ENCODE assay signal across 10 mouse cellular contexts in the genomic region with DNA sequence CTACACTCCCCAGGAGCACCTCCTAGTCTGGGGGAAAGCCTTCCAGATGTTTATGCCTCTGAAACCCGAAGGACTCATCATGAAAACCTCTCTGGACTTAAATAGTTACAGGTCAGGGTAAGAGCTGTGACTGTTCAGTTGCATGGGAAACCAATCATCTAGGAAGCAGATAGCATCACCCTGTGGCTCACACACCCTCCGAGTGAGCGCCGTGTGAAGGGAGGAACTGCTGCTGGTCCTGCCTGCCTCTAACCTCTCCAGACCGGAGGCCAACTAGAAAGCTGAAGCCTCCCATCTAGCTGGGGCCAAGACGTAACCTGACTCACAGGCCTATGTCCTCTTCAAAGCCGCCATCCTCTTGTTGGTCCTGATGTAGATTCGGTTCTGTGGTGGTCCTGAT. TPM values are rescaled to one million over a fixed set of nuclear protein-coding genes. Genes with fewer than 3 reads are reported as not detected.
DNase-seq lines count a peak whose midpoint lies in the region; ATAC-seq and TF ChIP-seq lines count a peak whose summit lies in the region.
"Had no signal": no experiment of that assay in that cellular context is flagged by ENCODE, and none has a peak within 500 bp of the region (broad histone marks: within the 10 kb centered on the region; RNA-seq: fewer than 3 reads in every experiment).

No protein-coding gene starts in this region.

- no peaks in the 10 kb centered on the region for H3K27me3 ChIP-seq in heart, adult 2 months (ENCODE audit: control insufficient read depth, insufficient read depth, low read length)
- no peaks in the 10 kb centered on the region for H3K27me3 ChIP-seq in spleen, adult 2 months (ENCODE audit: control insufficient read depth, insufficient read depth, low read length)
- no peaks in the 10 kb centered on the region for H3K27me3 ChIP-seq in intestine, postnatal 0 days (replicated peaks; ENCODE audit: control insufficient read depth, insufficient read depth, low read length)
- no peaks in the 10 kb centered on the region for H3K27me3 ChIP-seq in stomach, embryonic 16.5 days (ENCODE audit: control insufficient read depth, insufficient read depth, low read length)
- H3K27me3 ChIP-seq: limb, embryonic 15.5 days; midbrain, embryonic 15.5 days had no signal

- H3K4me3 ChIP-seq in heart, adult 2 months: no peak overlapping the region
- no peak overlapping the region for H3K4me3 ChIP-seq in spleen, adult 2 months (ENCODE audit: extremely low read depth, insufficient read depth, insufficient read length)
- H3K4me3 ChIP-seq in intestine, postnatal 0 days (ENCODE audit: low read depth, low read length): no peak overlapping the region
- H3K4me3 ChIP-seq in stomach, embryonic 16.5 days (replicated peaks; ENCODE audit: low read length): no peak overlapping the region
- H3K4me3 ChIP-seq: limb, embryonic 15.5 days; midbrain, embryonic 15.5 days had no signal

- TF ChIP-seq EP300 in heart, adult 2 months (IDR thresholded peaks at IDR 0.05; ENCODE audit: insufficient read depth, low read depth, low read length): no peak

- H3K27ac ChIP-seq in heart, adult 2 months: peak overlapping the region; percentile 90
- H3K27ac ChIP-seq in spleen, adult 2 months (ENCODE audit: insufficient read depth, low read length): peak overlapping the region; percentile 92
- H3K27ac ChIP-seq in intestine, postnatal 0 days (ENCODE audit: low read depth, low read length): peak overlapping the region; percentile 86
- H3K27ac ChIP-seq in stomach, embryonic 16.5 days (ENCODE audit: low read length): peak overlapping the region; percentile 89
- H3K27ac ChIP-seq: limb, embryonic 15.5 days had no signal

- peaks cover 15% of the 10 kb centered on the region for H3K79me2 ChIP-seq in heart, adult 2 months (replicated peaks; ENCODE audit: control insufficient read depth, insufficient read depth, low read length)

- DNase-seq in heart, adult 2 months: peak in 1 of 2 experiments; percentile 37
- DNase-seq in heart, postnatal 25 days (ENCODE audit: low spot score): no peak
- DNase-seq in spleen, adult 2 months (ENCODE audit: low read depth in 1 of 2, low spot score in 2 of 2): no peak
- DNase-seq in spleen, postnatal 4 days (ENCODE audit: low spot score in 2 of 2): no peak
- DNase-seq in left cerebral cortex, postnatal 25 days (ENCODE audit: low spot score in 2 of 2): no peak
- DNase-seq in cerebellum, postnatal 25 days: no peak

- WGBS in heart, adult 2 months: 55% methylated on average over 8 of the region's 8 CpGs
- WGBS in spleen, adult 2 months: 71% methylated on average over 8 of the region's 8 CpGs
- WGBS in intestine, postnatal 0 days: 73% methylated on average over 8 of the region's 8 CpGs
- 86% methylated on average over 8 of the region's 8 CpGs for WGBS in stomach, embryonic 16.5 days

- H3K9ac ChIP-seq in heart, adult 2 months (ENCODE audit: low read depth, low read length): peak overlapping the region; percentile 39; the same call in 1 of the 2 replicates
- no peak overlapping the region for H3K9ac ChIP-seq in intestine, postnatal 0 days (ENCODE audit: low read depth, low read length)
- no peak overlapping the region for H3K9ac ChIP-seq in stomach, embryonic 16.5 days (ENCODE audit: low read length)
- H3K9ac ChIP-seq: limb, embryonic 15.5 days; midbrain, embryonic 15.5 days had no signal

- no peaks in the 10 kb centered on the region for H3K9me3 ChIP-seq in intestine, postnatal 0 days (ENCODE audit: control insufficient read depth)
- no peaks in the 10 kb centered on the region for H3K9me3 ChIP-seq in stomach, embryonic 16.5 days (replicated peaks; ENCODE audit: control insufficient read depth, low read length)
- H3K9me3 ChIP-seq: limb, embryonic 15.5 days; midbrain, embryonic 15.5 days had no signal

- peaks cover 53% of the 10 kb centered on the region for H3K4me1 ChIP-seq in heart, adult 2 months (ENCODE audit: control insufficient read depth, insufficient read depth, low read length)
- peaks cover 61% of the 10 kb centered on the region for H3K4me1 ChIP-seq in spleen, adult 2 months (ENCODE audit: control insufficient read depth, insufficient read depth, insufficient read length)
- peaks cover 34% of the 10 kb centered on the region for H3K4me1 ChIP-seq in intestine, postnatal 0 days (replicated peaks; ENCODE audit: control insufficient read depth, insufficient read depth, low read length)
- H3K4me1 ChIP-seq in stomach, embryonic 16.5 days (ENCODE audit: control insufficient read depth, insufficient read depth, low read length): peaks cover 57% of the 10 kb centered on the region

- intact Hi-C loops in heart, adult 2 months (cut with DNase I): no loop called here
- intact Hi-C loops in heart, postnatal 25 days (cut with DNase I): loop anchor here (1.0 kb wide), 1 partner anchor 12 kb away; no protein-coding TSS in a partner anchor
- intact Hi-C loops in left cerebral cortex, postnatal 25 days (cut with DNase I): no loop called here

- no peak for ATAC-seq in intestine, postnatal 0 days
- no peak for ATAC-seq in stomach, embryonic 16.5 days (ENCODE audit: insufficient read depth, low FRiP score)
- ATAC-seq: midbrain, embryonic 15.5 days had no signal

- no peak for TF ChIP-seq CTCF in heart, adult 2 months (IDR thresholded peaks at IDR 0.05)
- TF ChIP-seq CTCF in spleen, adult 2 months (IDR thresholded peaks at IDR 0.05; ENCODE audit: extremely low read depth, insufficient read depth, insufficient read length, insufficient replicate concordance): no peak
- TF ChIP-seq CTCF in intestine, postnatal 0 days (IDR thresholded peaks at IDR 0.05; ENCODE audit: low read depth): no peak

- H3K36me3 ChIP-seq in heart, adult 2 months (ENCODE audit: control insufficient read depth, insufficient read depth, low read length): peaks cover 2% of the 10 kb centered on the region
- no peaks in the 10 kb centered on the region for H3K36me3 ChIP-seq in spleen, adult 2 months (ENCODE audit: control insufficient read depth, insufficient read depth, low read length)
- H3K36me3 ChIP-seq in intestine, postnatal 0 days (ENCODE audit: control insufficient read depth, insufficient read depth): no peaks in the 10 kb centered on the region; the same call in 1 of the 2 replicates
- no peaks in the 10 kb centered on the region; the same call in 1 of the 2 replicates for H3K36me3 ChIP-seq in stomach, embryonic 16.5 days (ENCODE audit: control insufficient read depth, insufficient read depth, low read length)
- H3K36me3 ChIP-seq: limb, embryonic 15.5 days; midbrain, embryonic 15.5 days had no signal

- H3K4me2 ChIP-seq in intestine, postnatal 0 days (replicated peaks; ENCODE audit: low read depth): peak overlapping the region; percentile 58
- no peak overlapping the region for H3K4me2 ChIP-seq in stomach, embryonic 16.5 days (ENCODE audit: low read depth, low read length)
- H3K4me2 ChIP-seq: limb, embryonic 15.5 days; midbrain, embryonic 15.5 days had no signal

- TF ChIP-seq POLR2A in heart, adult 2 months (IDR thresholded peaks at IDR 0.05; ENCODE audit: insufficient read depth, low read depth, low read length): peak; percentile 33; the same call in 1 of the 2 replicates
- TF ChIP-seq POLR2A in spleen, adult 2 months (IDR thresholded peaks at IDR 0.05; ENCODE audit: low read depth, low read length): no peak

RNA-seq across cellular contexts. Expression of a gene that starts 53.2 kb away (rescaled TPM):
- 10 to 100 TPM; 90.9 to 93.7 TPM for total RNA-seq in heart, adult 2 months (2021)
- 41.7 and 73.9 TPM in 2 replicates for polyA plus RNA-seq in heart, adult 2 months (2012; rRNA removed)
- 10 to 100 TPM; 90.4 to 91.5 TPM for total RNA-seq in heart, postnatal 25 days (2021)
- polyA plus RNA-seq in spleen, adult 2 months (2012; rRNA removed): 22.0 and 22.8 TPM in 2 replicates
- 138 and 143 TPM in 2 replicates for polyA plus RNA-seq in intestine, postnatal 0 days (2015; fragmentation: Nextera tagmentation; extraction: Ambion mirVana)
- polyA plus RNA-seq in stomach, embryonic 16.5 days (2015; fragmentation: Nextera tagmentation; extraction: Ambion mirVana): 145 and 146 TPM in 2 replicates
- 100 to 1,000 TPM; 263 to 265 TPM for total RNA-seq in left cerebral cortex, postnatal 25 days (2021)
